28 mouse cellular contexts compared by ENCODE assay signal in the genomic region with DNA sequence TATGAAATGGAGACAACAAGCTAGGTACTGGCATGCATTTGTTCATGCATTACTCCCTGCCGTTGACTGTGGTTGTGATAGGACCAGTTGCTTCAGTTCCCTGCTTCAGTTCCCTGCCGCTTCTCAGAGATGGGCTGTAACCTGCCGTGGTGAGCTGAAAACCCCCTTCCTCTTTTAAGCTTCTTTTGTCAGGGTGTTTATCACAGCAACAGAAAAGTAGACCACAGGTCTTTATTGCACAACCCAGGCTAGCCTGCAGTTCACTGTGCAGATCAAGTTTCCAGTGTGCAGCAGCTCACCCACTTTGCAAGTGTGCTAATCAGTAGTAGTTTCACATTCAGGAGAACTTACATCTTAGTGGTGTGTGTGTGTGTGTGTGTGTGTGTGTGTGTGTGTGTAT. TPM values are rescaled to one million over a fixed set of nuclear protein-coding genes. Genes with fewer than 3 reads are reported as not detected.
DNase-seq lines count a peak whose midpoint lies in the region; ATAC-seq and TF ChIP-seq lines count a peak whose summit lies in the region.
"Had no signal": no experiment of that assay in that cellular context is flagged by ENCODE, and none has a peak within 500 bp of the region (broad histone marks: within the 10 kb centered on the region; RNA-seq: fewer than 3 reads in every experiment).

No protein-coding gene starts in this region.

- no peak overlapping the region for H3K4me3 ChIP-seq in C2C12 (ENCODE audit: insufficient read depth, poor library complexity, severe bottlenecking)
- no peak overlapping the region for H3K4me3 ChIP-seq in hindbrain, embryonic 14.5 days (replicated peaks; ENCODE audit: low read length)
- H3K4me3 ChIP-seq: embryonic facial prominence, embryonic 13.5 days; erythroblast, embryonic 14.5 days; forebrain, embryonic 12.5 days; gastrocnemius, adult 2 months; heart, embryonic 15.5 days; hindbrain, embryonic 15.5 days; limb, embryonic 15.5 days; lung, embryonic 15.5 days; midbrain, embryonic 13.5 days; neural tube, embryonic 13.5 days had no signal

- no peaks in the 10 kb centered on the region for H3K79me2 ChIP-seq in C2C12 (ENCODE audit: control insufficient read depth, insufficient read depth)

- no peaks in the 10 kb centered on the region for H3K36me3 ChIP-seq in C2C12 (ENCODE audit: control insufficient read depth, insufficient read depth)
- H3K36me3 ChIP-seq in hindbrain, embryonic 14.5 days (replicated peaks; ENCODE audit: control insufficient read depth, insufficient read depth), result no peaks in the 10 kb centered on the region
- H3K36me3 ChIP-seq: embryonic facial prominence, embryonic 13.5 days; forebrain, embryonic 12.5 days; heart, embryonic 15.5 days; hindbrain, embryonic 15.5 days; limb, embryonic 15.5 days; lung, embryonic 15.5 days; midbrain, embryonic 13.5 days; neural tube, embryonic 13.5 days had no signal

- H3K9ac ChIP-seq in hindbrain, embryonic 14.5 days, result no peak overlapping the region
- H3K9ac ChIP-seq: embryonic facial prominence, embryonic 13.5 days; forebrain, embryonic 12.5 days; heart, embryonic 15.5 days; hindbrain, embryonic 15.5 days; limb, embryonic 15.5 days; lung, embryonic 15.5 days; midbrain, embryonic 13.5 days; neural tube, embryonic 13.5 days had no signal

- H3ac ChIP-seq in C2C12 (ENCODE audit: control insufficient read depth, insufficient read length, low read depth), result no peak overlapping the region

- no peaks in the 10 kb centered on the region; the same call in 1 of the 2 replicates for H3K4me1 ChIP-seq in hindbrain, embryonic 14.5 days (replicated peaks; ENCODE audit: control insufficient read depth, insufficient read depth, low read length)
- H3K4me1 ChIP-seq: heart, embryonic 15.5 days had no signal

- no peak overlapping the region for H3K4me2 ChIP-seq in hindbrain, embryonic 14.5 days (replicated peaks)
- H3K4me2 ChIP-seq: embryonic facial prominence, embryonic 13.5 days; forebrain, embryonic 12.5 days; heart, embryonic 15.5 days; hindbrain, embryonic 15.5 days; limb, embryonic 15.5 days; lung, embryonic 15.5 days; midbrain, embryonic 13.5 days; neural tube, embryonic 13.5 days had no signal

- H3K27ac ChIP-seq in hindbrain, embryonic 14.5 days, result no peak overlapping the region
- H3K27ac ChIP-seq: embryonic facial prominence, embryonic 13.5 days; forebrain, embryonic 12.5 days; gastrocnemius, adult 2 months; heart, embryonic 15.5 days; hindbrain, embryonic 15.5 days; kidney, postnatal 0 days; limb, embryonic 15.5 days; lung, embryonic 15.5 days; macrophage; midbrain, embryonic 13.5 days; neural tube, embryonic 13.5 days; stomach, postnatal 0 days had no signal

- H3K79me3 ChIP-seq in C2C12 (ENCODE audit: low read depth), result no peaks in the 10 kb centered on the region

- H3K27me3 ChIP-seq in C2C12 (ENCODE audit: control insufficient read depth, insufficient read depth, insufficient read length), result no peaks in the 10 kb centered on the region
- H3K27me3 ChIP-seq in hindbrain, embryonic 14.5 days (ENCODE audit: control insufficient read depth, insufficient read depth, low read length), result no peaks in the 10 kb centered on the region
- H3K27me3 ChIP-seq: embryonic facial prominence, embryonic 13.5 days; heart, embryonic 15.5 days; hindbrain, embryonic 15.5 days; limb, embryonic 15.5 days; lung, embryonic 15.5 days had no signal

- 88% methylated on average over 3 of the region's 3 CpGs for WGBS in hindbrain, embryonic 14.5 days

- peak; percentile 37 for DNase-seq in 3T3-L1 (ENCODE audit: low read depth, low spot score)
- no peak for DNase-seq in hindbrain, embryonic 14.5 days (ENCODE audit: low spot score)
- no peak for DNase-seq in urinary bladder, postnatal 25 days (ENCODE audit: low spot score)
- DNase-seq in cerebellum, postnatal 36 days, result no peak
- DNase-seq: adrenal gland, postnatal 36 days; cerebellum, adult 9-11 months; gastrocnemius, adult 2 months; heart, postnatal 36 days; kidney, adult 2 months; layer of hippocampus, adult 9-11 months; right cerebral cortex, postnatal 4 days; thymus, adult 2 months; thymus, postnatal 4 days had no signal

- ATAC-seq in hematopoietic stem cell, adult 5-6 weeks (replicated peaks in 1 of 2; ENCODE audit: insufficient read depth in 1 of 2, low FRiP score in 2 of 2, low TSS enrichment in 1 of 2, low read depth in 1 of 2, poor library complexity in 2 of 2, severe bottlenecking in 2 of 2), result peak; percentile 12 to 66; a peak in 2 of 4 replicates
- peak; percentile 96 for ATAC-seq in megakaryocyte progenitor cell, adult 5-6 weeks (replicated peaks; ENCODE audit: poor library complexity)
- no peak for ATAC-seq in hindbrain, embryonic 14.5 days (ENCODE audit: low FRiP score)
- ATAC-seq: midbrain, embryonic 13.5 days had no signal

- no peak for TF ChIP-seq CTCF in C2C12 (IDR thresholded peaks at IDR 0.05; ENCODE audit: control insufficient read depth, insufficient read depth, insufficient read length)

- H3K9me3 ChIP-seq in hindbrain, embryonic 14.5 days (ENCODE audit: control insufficient read depth, low read length), result no peaks in the 10 kb centered on the region
- H3K9me3 ChIP-seq: embryonic facial prominence, embryonic 13.5 days; forebrain, embryonic 12.5 days; heart, embryonic 15.5 days; hindbrain, embryonic 15.5 days; limb, embryonic 15.5 days; lung, embryonic 15.5 days; midbrain, embryonic 13.5 days; neural tube, embryonic 13.5 days had no signal

TF ChIP-seq in C2C12, 6 proteins besides CTCF, POLR2A, EP300 and RAD21:
- TF ChIP-seq CEBPB (IDR thresholded peaks at IDR 0.05; ENCODE audit: low read depth) (peak; percentile 44), MYOG (IDR thresholded peaks at IDR 0.05; ENCODE audit: control insufficient read depth, extremely low read depth, insufficient read length) (no peak)

RNA-seq across cellular contexts. Expression of a gene that starts 8.0 kb away (rescaled TPM):
- polyA plus RNA-seq in C2C12 (2012; fragmentation: generic; extraction: Trizol), result 0.23 TPM
- total RNA-seq in hematopoietic stem cell, adult 5-6 weeks (2017), result 21.1 and 22.6 TPM in 2 replicates
- 0.59 and 0.77 TPM in 2 replicates for total RNA-seq in megakaryocyte progenitor cell, adult 5-6 weeks (2015)
- total RNA-seq in megakaryocyte progenitor cell, adult 5-6 weeks (2017), result 0.79 and 1.7 TPM in 2 replicates
- 5.0 and 7.7 TPM in 2 replicates for polyA plus RNA-seq in hindbrain, embryonic 14.5 days (2014; fragmentation: Nextera tagmentation; extraction: Ambion mirVana)
- polyA plus RNA-seq: erythroblast, embryonic 14.5 days had no signal
